Mouse (Mus musculus): Measurements from ENCODE around the gene Mknk2.

DNA sequence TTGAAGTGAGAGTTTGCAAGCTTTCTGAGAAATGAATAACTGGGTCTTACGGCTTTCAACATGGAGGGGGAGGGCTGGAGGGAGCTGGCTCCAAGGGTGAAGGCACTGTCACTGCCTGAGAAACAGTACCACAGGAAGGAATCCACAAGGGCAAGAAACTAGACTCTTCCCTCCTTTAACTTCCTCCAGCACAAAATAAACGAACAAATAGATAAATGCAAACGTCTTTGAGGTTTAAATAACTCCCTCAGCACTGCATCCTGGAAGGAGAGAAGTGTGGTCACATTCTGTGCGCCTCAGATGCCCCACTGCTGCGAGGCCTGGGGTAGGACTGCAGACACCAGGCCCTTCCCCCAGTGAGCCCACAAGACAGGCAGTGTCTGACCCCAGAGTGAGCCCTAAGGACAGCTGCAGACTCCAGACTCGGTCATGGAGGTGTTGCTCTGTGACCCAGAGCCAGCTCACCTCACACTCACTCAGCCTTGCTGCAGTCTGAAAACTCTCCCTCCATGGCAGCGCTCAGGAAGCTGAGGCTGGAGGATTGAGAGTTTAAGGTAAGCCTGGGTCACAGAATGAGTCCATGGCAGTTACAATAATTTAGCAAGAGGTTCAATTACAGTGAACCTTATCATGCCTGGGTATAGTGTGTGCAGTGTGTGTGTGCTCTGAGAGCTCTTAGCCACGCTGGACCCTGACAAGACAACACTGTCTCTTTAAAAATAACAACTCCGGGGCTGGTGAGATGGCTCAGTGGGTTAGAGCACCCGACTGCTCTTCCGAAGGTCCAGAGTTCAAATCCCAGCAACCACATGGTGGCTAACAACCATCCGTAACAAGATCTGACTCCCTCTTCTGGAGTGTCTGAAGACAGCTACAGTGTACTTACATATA is 18.8 kb upstream of the Mknk2 start:
- TF ChIP-seq EP300 (IDR thresholded peaks at IDR 0.05) (no peak), CTCF (IDR thresholded peaks at IDR 0.05) (no peak)

All from lung, postnatal 0 days (tissue).